Mouse (Mus musculus) fibroblast of lung, adult 2 months (primary cell): ENCODE measurements around the gene Cldn12.

Source experiments
- DNase-seq: peaks from one replicate; pipeline ENCODE4 v3.0.0-alpha.2; 2011; ENCODE audit warnings: low read depth

The Cldn12 gene

GRCm38 (mm10) chr5:5514196-5515076 is at the start of gene Cldn12:
Gene Cldn12, minus strand, starts transcription at chr5:5514958.
- DNase-seq, result peak; percentile 84

GRCm38 (mm10) chr5:5562435-5562834 is 47.7 kb upstream of the Cldn12 start:
- DNase-seq, result no peak

GRCm38 (mm10) chr5:5561041-5561706 is 46.4 kb upstream of the Cldn12 start:
- DNase-seq, result no peak

GRCm38 (mm10) chr5:5559798-5560197 is 45.0 kb upstream of the Cldn12 start:
- DNase-seq, result no peak

- peak; percentile 82 for DNase-seq
Measured at GRCm38 (mm10) chr5:5559079-5559740, 44.5 kb upstream of the Cldn12 start, which contains the start of gene Gtpbp10. Gene Gtpbp10, minus strand, starts transcription at chr5:5559538.

- no peak for DNase-seq
Measured at GRCm38 (mm10) chr5:5551110-5551509, 36.4 kb upstream of the Cldn12 start.

GRCm38 (mm10) chr5:5540385-5540784 is 25.6 kb upstream of the Cldn12 start:
- no peak for DNase-seq

- no peak for DNase-seq
Measured at GRCm38 (mm10) chr5:5539771-5540170, 25.0 kb upstream of the Cldn12 start.

- no peak for DNase-seq
Measured at GRCm38 (mm10) chr5:5536131-5536530, 21.4 kb upstream of the Cldn12 start.

GRCm38 (mm10) chr5:5533656-5534420 is 19.1 kb upstream of the Cldn12 start:
- DNase-seq, result no peak

- no peak for DNase-seq
Measured at GRCm38 (mm10) chr5:5515411-5515810, 653 bp upstream of the Cldn12 start.

GRCm38 (mm10) chr5:5511401-5511800 is 3.4 kb downstream of the Cldn12 start:
- DNase-seq, result no peak

- no peak for DNase-seq
Measured at GRCm38 (mm10) chr5:5510989-5511388, 3.8 kb downstream of the Cldn12 start.

GRCm38 (mm10) chr5:5510304-5510887 is 4.4 kb downstream of the Cldn12 start:
- no peak for DNase-seq

- DNase-seq, result no peak
Measured at GRCm38 (mm10) chr5:5508231-5508630, 6.5 kb downstream of the Cldn12 start.

GRCm38 (mm10) chr5:5507701-5508225 is 7.0 kb downstream of the Cldn12 start:
- DNase-seq, result no peak

- no peak for DNase-seq
Measured at GRCm38 (mm10) chr5:5504456-5504855, 10.3 kb downstream of the Cldn12 start.

GRCm38 (mm10) chr5:5503381-5503780 is 11.4 kb downstream of the Cldn12 start:
- no peak for DNase-seq

GRCm38 (mm10) chr5:5501583-5501982 is 13.2 kb downstream of the Cldn12 start:
- no peak for DNase-seq

- no peak for DNase-seq
Measured at GRCm38 (mm10) chr5:5496393-5496792, 18.4 kb downstream of the Cldn12 start.

- no peak for DNase-seq
Measured at GRCm38 (mm10) chr5:5495042-5495441, 19.7 kb downstream of the Cldn12 start.
